Mouse (Mus musculus) ES-E14 (cell line): ENCODE measurements around the gene Rps17. TPM values are rescaled to one million over a fixed set of nuclear protein-coding genes. Genes with fewer than 3 reads are reported as not detected.

Source experiments
- DNase-seq: peaks from one replicate; pipeline ENCODE4 v3.0.0-alpha.2; 2013; ENCODE audit warnings: low read depth, low spot score
- H3K27ac ChIP-seq: 2 replicates; pipeline ENCODE4 v1.5.1; 2012; ENCODE audit warnings: low read depth, mild to moderate bottlenecking, low read length, moderate library complexity, mixed read lengths; ENCODE audit not compliant: poor library complexity, insufficient read depth, severe bottlenecking
- H3K36me3 ChIP-seq: 2 replicates; pipeline ENCODE4 v1.6.1; 2012; ENCODE audit warnings: mild to moderate bottlenecking, low read length, moderate library complexity, mixed read lengths; ENCODE audit not compliant: control insufficient read depth, poor library complexity, insufficient read depth, severe bottlenecking
- H3K4me1 ChIP-seq, 2 experiments: fragments of 150-350 bp in 1 of 2; sonication (generic) in 1 of 2; 2 replicates each; pipeline ENCODE4 v1.6.1; 2012; ENCODE audit warnings: low read length in 2 of 2, mild to moderate bottlenecking in 1 of 2, mixed read lengths in 1 of 2; ENCODE audit not compliant: control insufficient read depth in 2 of 2, insufficient read depth in 2 of 2, poor library complexity in 1 of 2
- H3K4me3 ChIP-seq, 2 experiments: fragments of 150-350 bp in 1 of 2; sonication (generic) in 1 of 2; 2 replicates each; pipeline ENCODE4 v1.5.1; 2012; ENCODE audit warnings: low read length in 2 of 2, low read depth in 1 of 2, mild to moderate bottlenecking in 1 of 2, mixed read lengths in 1 of 2; ENCODE audit not compliant: insufficient read depth in 1 of 2, poor library complexity in 1 of 2, severe bottlenecking in 1 of 2
- H3K9ac ChIP-seq: 2 replicates; pipeline ENCODE4 v1.6.1; 2012; ENCODE audit warnings: low read depth, mild to moderate bottlenecking, low read length, mixed read lengths; ENCODE audit not compliant: poor library complexity, insufficient read depth, severe bottlenecking
- H3K9me3 ChIP-seq: fragments of 150-350 bp; sonication (generic); 2 replicates; pipeline ENCODE4 v1.6.1; 2012; ENCODE audit warnings: low read depth, mild to moderate bottlenecking, low read length; ENCODE audit not compliant: control insufficient read depth, insufficient read depth
- CHD2 ChIP-seq: IDR thresholded peaks from 2 replicates; pipeline ENCODE4 v1.6.1; 2014; ENCODE audit warnings: mild to moderate bottlenecking, low read depth, low read length, inconsistent platforms
- HCFC1 ChIP-seq: IDR thresholded peaks from 2 replicates; pipeline ENCODE4 v1.6.1; 2012; ENCODE audit warnings: low read length, inconsistent platforms, borderline replicate concordance; ENCODE audit not compliant: insufficient read depth
- MAFK ChIP-seq: IDR thresholded peaks from 2 replicates; pipeline ENCODE4 v1.6.1; 2014; ENCODE audit warnings: mild to moderate bottlenecking, low read depth, low read length, inconsistent platforms; ENCODE audit not compliant: insufficient read depth
- ZC3H11A ChIP-seq: IDR thresholded peaks from 2 replicates; pipeline ENCODE4 v1.6.1; 2012; ENCODE audit warnings: low read depth, mild to moderate bottlenecking, inconsistent platforms, low read length, borderline replicate concordance
- ZNF384 ChIP-seq: IDR thresholded peaks from 2 replicates; pipeline ENCODE4 v1.6.1; 2012; ENCODE audit warnings: low read depth, low read length, inconsistent platforms
- in situ Hi-C, 2 experiments: fragments of 600-800 bp; cut with MboI; formaldehyde crosslinking; loops; one replicate each; pipeline ENCODE4 v1.15.1; 2025; ENCODE audit warnings: low sequenced_read_pairs in 2 of 2, inconsistent platforms in 1 of 2; ENCODE audit not compliant: unreplicated experiment in 2 of 2
- total RNA-seq: library from RNA; depleted of rRNA; stranded (reverse); fragments of 300-350 nt; gene quantifications from 2 replicates; pipeline ENCODE4 v1.2.3, GENCODE M21; 2012

The Rps17 gene
- total RNA-seq, 1 experiment: 3,434 TPM

GRCm38 (mm10) chr7:81351826-81352225 lies 6.8 kb upstream of the Rps17 start:
- no peaks in the 10 kb centered on the region for H3K4me1 ChIP-seq
- H3K27ac ChIP-seq: no peak overlapping the region
- H3K36me3 ChIP-seq: no peaks in the 10 kb centered on the region
- no peak overlapping the region for H3K9ac ChIP-seq
- H3K4me3 ChIP-seq: no peak overlapping the region
- no peak for DNase-seq
- TF ChIP-seq ZNF384: no peak
- H3K9me3 ChIP-seq: no peaks in the 10 kb centered on the region
- in situ Hi-C loops: no loop called here

DNA sequence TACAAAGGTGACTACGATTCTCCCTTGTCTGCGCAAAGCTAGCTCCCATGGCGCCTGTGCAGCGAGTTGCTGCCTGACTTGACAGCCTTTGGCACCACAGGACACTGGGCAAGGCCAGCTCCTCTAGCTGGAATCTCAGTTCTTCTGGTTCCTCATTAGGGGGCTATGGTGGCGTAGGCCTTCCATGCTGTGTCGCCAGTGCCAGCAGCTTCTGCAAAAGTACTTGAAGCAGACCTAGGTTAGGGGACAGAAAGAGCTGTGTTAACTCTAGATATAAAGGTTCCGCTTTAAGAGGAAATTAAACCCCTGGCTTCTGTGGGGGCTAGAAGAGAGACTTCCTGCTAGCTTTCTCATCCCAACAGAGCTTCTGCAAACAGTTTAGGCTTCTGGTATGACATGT lies 3.2 kb upstream of the Rps17 start:
- no peak overlapping the region for H3K4me3 ChIP-seq
- in situ Hi-C loops: loop anchor here in 1 of 2 experiments (25.0 kb wide), 1 partner anchor 186 kb away; no protein-coding TSS in a partner anchor
- no peaks in the 10 kb centered on the region for H3K9me3 ChIP-seq
- no peak for DNase-seq
- H3K27ac ChIP-seq: no peak overlapping the region
- H3K4me1 ChIP-seq: peaks cover 0 to 3% of the 10 kb centered on the region in 2 experiments; a peak in 1 of 4 replicates
- peaks cover 15% of the 10 kb centered on the region for H3K36me3 ChIP-seq
- no peak overlapping the region for H3K9ac ChIP-seq
- TF ChIP-seq ZC3H11A: no peak
- no peak for TF ChIP-seq HCFC1
- no peak for TF ChIP-seq CHD2
- no peak for TF ChIP-seq ZNF384
- TF ChIP-seq MAFK: no peak

DNA sequence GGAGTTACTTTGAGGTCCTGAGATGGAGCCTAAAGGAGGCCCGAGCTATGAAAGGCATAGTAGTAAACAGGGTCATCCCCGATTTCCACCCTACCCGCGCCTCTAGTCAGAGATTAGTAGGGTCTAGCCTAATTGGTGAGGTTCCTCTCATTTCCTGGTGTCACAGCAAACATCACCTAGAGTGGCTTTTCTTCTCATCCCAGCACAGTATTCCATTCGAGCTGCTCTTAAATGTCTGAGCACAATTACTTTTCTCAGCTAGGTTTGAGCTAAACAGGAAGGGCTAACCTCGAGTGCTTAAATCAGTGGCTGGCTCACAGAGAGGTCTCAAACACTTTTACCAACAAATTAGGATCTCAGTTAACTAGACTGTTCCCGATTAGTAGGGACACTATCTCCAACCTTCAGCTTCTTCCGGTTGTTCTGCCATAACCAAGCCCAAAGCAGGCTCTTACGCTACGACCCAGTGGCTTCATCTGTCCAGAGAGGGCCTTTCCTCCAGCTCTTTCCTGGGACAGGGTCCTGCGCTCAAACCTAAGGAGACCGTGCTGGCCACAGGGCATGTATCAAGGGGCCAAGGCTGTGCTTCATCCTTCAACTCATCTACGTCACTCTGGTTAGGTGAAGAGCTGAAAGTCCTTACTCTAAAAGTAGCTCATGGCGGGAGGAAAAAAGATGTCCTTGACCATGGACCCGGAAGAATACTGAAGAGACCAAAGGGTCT lies 555 bp upstream of the Rps17 start:
- Histone ChIP-seq H3K27ac (no peak overlapping the region), H3K9ac (peak overlapping the region; percentile 81), H3K36me3 (peaks cover 35% of the 10 kb centered on the region), H3K4me1 (peaks cover 0 to 3% of the 10 kb centered on the region in 2 experiments; a peak in 1 of 4 replicates), H3K4me3 (peak overlapping the region; percentile 57 to 71), H3K9me3 (no peaks in the 10 kb centered on the region)
- no peak for TF ChIP-seq ZNF384
- TF ChIP-seq ZC3H11A: no peak
- in situ Hi-C loops: loop anchor here in 1 of 2 experiments (25.0 kb wide), 1 partner anchor 183 kb away; no protein-coding TSS in a partner anchor
- no peak for DNase-seq

DNA sequence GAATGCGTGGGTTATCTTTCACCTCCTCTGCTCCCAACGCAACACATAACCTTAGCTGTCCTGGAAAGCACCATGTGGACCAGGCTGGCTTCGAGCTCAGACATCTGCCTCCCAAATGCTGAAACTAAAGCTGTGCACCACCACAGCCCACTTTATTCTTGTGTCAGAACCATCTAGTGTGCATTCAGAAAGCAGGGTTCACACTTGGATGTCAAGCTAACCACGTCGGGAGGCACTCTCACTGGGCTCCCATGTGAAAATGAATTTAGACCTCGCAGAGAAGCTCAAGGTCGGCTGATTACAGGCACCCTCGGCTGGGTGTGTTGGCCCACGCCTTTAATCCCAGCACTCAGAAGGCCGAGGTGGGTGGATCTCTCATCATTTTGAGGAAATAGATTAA lies 1.2 kb downstream of the Rps17 start:
- no peak for TF ChIP-seq HCFC1
- TF ChIP-seq MAFK: no peak
- TF ChIP-seq ZC3H11A: no peak
- no peak for TF ChIP-seq ZNF384
- no peak for TF ChIP-seq CHD2
- Histone ChIP-seq H3K4me1 (peaks cover 0 to 5% of the 10 kb centered on the region in 2 experiments; a peak in 1 of 4 replicates), H3K27ac (peak overlapping the region; percentile 85), H3K36me3 (peaks cover 39% of the 10 kb centered on the region), H3K9ac (peak overlapping the region; percentile 100), H3K4me3 (peak overlapping the region; percentile 90 to 97), H3K9me3 (no peaks in the 10 kb centered on the region)
- DNase-seq: no peak
- in situ Hi-C loops: loop anchor here in 1 of 2 experiments (25.0 kb wide), 1 partner anchor 182 kb away; no protein-coding TSS in a partner anchor

GRCm38 (mm10) chr7:81343316-81343715 lies 1.7 kb downstream of the Rps17 start:
- no peak for DNase-seq
- no peak for TF ChIP-seq ZNF384
- no peak for TF ChIP-seq CHD2
- no peak for TF ChIP-seq HCFC1
- Histone ChIP-seq H3K4me3 (peak overlapping the region; percentile 90 to 97), H3K27ac (peak overlapping the region; percentile 22; the same call in 1 of the 2 replicates), H3K4me1 (peaks cover 0 to 7% of the 10 kb centered on the region in 2 experiments; a peak in 1 of 4 replicates), H3K36me3 (peaks cover 40% of the 10 kb centered on the region), H3K9ac (peak overlapping the region; percentile 100), H3K9me3 (no peaks in the 10 kb centered on the region)
- in situ Hi-C loops: loop anchor here in 1 of 2 experiments (25.0 kb wide), 1 partner anchor 181 kb away; no protein-coding TSS in a partner anchor
